Comparison of ENCODE assay signal across 1 mouse cellular context in genomic region chr17:73807211-73807610, GRCm38 (mm10).
TF ChIP-seq lines count a peak whose summit lies in the region.

No protein-coding gene starts in this region.

TF ChIP-seq in MEL, 35 proteins besides CTCF, POLR2A, EP300 and RAD21 (continued from another document):
- TF ChIP-seq TAL1 (IDR thresholded peaks at IDR 0.05; ENCODE audit: low read length) (peak; percentile 96), RCOR1 (IDR thresholded peaks at IDR 0.05; ENCODE audit: low read depth, low read length) (peak; percentile 73), HCFC1 (IDR thresholded peaks at IDR 0.05; ENCODE audit: low read depth, low read length) (0 out of 2 replicates have a peak, but pooled peaks have one; percentile 14), SMC3 (IDR thresholded peaks at IDR 0.05; ENCODE audit: low read depth, low read length) (no peak), ZNF384 (IDR thresholded peaks at IDR 0.05; ENCODE audit: low read depth, low read length) (no peak)
TF ChIP-seq in MEL: peak in this region for 14.
